Mouse (Mus musculus) thymus, postnatal 36 days (tissue): ENCODE measurements around the gene Cygb.
"Not testable (repeated sequence)": the region's sequence is repeated elsewhere in the genome, so short reads cannot be mapped to it uniquely, and the experiment has no call there.

Experiments used
- DNase-seq, 2 experiments: peaks; one replicate each; pipeline ENCODE4 v3.0.0; 2022; ENCODE audit warnings: mixed read lengths in 2 of 2

Cygb gene

GRCm38 (mm10) chr11:116612554-116612953 lies 41.6 kb downstream of the Cygb start:
- no peak for DNase-seq

- no peak for DNase-seq
Measured at GRCm38 (mm10) chr11:116611883-116612282, 42.2 kb downstream of the Cygb start.

- DNase-seq: not testable (repeated sequence)
Measured at GRCm38 (mm10) chr11:116611168-116611567, 42.9 kb downstream of the Cygb start.

GRCm38 (mm10) chr11:116609965-116610630 lies 44.0 kb downstream of the Cygb start:
- no peak for DNase-seq

- peak in 1 of 2 experiments; percentile 45 for DNase-seq
Measured at GRCm38 (mm10) chr11:116607717-116608116, 46.4 kb downstream of the Cygb start.

GRCm38 (mm10) chr11:116604097-116604496 lies 50.0 kb downstream of the Cygb start:
- DNase-seq: no peak

GRCm38 (mm10) chr11:116603339-116603738 lies 50.8 kb downstream of the Cygb start:
- DNase-seq: no peak

- no peak for DNase-seq
Measured at GRCm38 (mm10) chr11:116602043-116602442, 52.1 kb downstream of the Cygb start.

- no peak for DNase-seq
Measured at GRCm38 (mm10) chr11:116601166-116601565, 52.9 kb downstream of the Cygb start.

- no peak for DNase-seq
Measured at GRCm38 (mm10) chr11:116599230-116599629, 54.9 kb downstream of the Cygb start.

GRCm38 (mm10) chr11:116598193-116598592 lies 55.9 kb downstream of the Cygb start:
- no peak for DNase-seq

- DNase-seq: no peak
Measured at GRCm38 (mm10) chr11:116596766-116597165, 57.3 kb downstream of the Cygb start.
